ENCODE assay signal across 8 mouse cellular contexts in the genomic region with DNA sequence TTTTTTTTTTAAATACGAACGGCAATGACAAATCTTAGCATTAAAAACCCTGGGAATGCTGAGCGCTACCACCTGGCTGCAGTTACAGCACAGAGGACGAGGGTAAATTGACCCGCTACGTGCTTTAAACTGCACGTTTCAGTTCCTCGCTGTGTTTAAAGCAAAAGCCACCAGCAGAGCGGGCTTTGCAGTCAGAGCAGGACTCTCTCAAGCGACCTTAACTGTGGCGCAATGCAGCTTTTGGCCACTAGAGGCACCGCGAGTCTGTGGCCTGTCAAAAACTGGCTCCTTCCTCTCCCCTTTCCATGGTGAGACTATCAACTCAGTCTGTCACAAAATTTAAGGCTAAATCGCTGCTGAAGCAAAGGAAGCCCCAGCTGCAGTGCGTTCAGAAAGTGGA. TPM values are rescaled to one million over a fixed set of nuclear protein-coding genes. Genes with fewer than 3 reads are reported as not detected.
DNase-seq lines count a peak whose midpoint lies in the region; ATAC-seq and TF ChIP-seq lines count a peak whose summit lies in the region.

No protein-coding gene starts in this region.

- no peak for TF ChIP-seq POLR2A in spleen, adult 2 months (IDR thresholded peaks at IDR 0.05; ENCODE audit: low read depth, low read length)

- no peaks in the 10 kb centered on the region for H3K9me3 ChIP-seq in embryonic facial prominence, embryonic 12.5 days
- no peaks in the 10 kb centered on the region; the same call in 1 of the 2 replicates for H3K9me3 ChIP-seq in midbrain, embryonic 10.5 days (replicated peaks)

- peak; percentile 48; the same call in 1 of the 2 replicates for TF ChIP-seq CTCF in spleen, adult 2 months (IDR thresholded peaks at IDR 0.05; ENCODE audit: extremely low read depth, insufficient read depth, insufficient read length, insufficient replicate concordance)

- H3K27me3 ChIP-seq in embryonic facial prominence, embryonic 12.5 days: no peaks in the 10 kb centered on the region
- H3K27me3 ChIP-seq in midbrain, embryonic 10.5 days (ENCODE audit: low read depth, poor library complexity, severe bottlenecking): peaks cover 25% of the 10 kb centered on the region
- peaks cover 12% of the 10 kb centered on the region for H3K27me3 ChIP-seq in spleen, adult 2 months (ENCODE audit: control insufficient read depth, insufficient read depth, low read length)

- DNase-seq in brain, adult 2 months (ENCODE audit: low read depth, low spot score): peak; percentile 94
- peak; percentile 93 to 99 for DNase-seq in heart, adult 18-20 months
- peak; percentile 98 for DNase-seq in kidney, adult 18-20 months
- peak; percentile 94 for DNase-seq in left cerebral cortex, postnatal 4 days
- peak; percentile 92 for DNase-seq in midbrain, embryonic 10.5 days (ENCODE audit: low spot score)
- DNase-seq in spleen, adult 2 months (ENCODE audit: low read depth in 1 of 2, low spot score in 2 of 2): peak in 1 of 2 experiments; percentile 30

- peak overlapping the region; percentile 46 for H3K9ac ChIP-seq in embryonic facial prominence, embryonic 12.5 days

- peaks cover 5% of the 10 kb centered on the region; the same call in 1 of the 2 replicates for H3K36me3 ChIP-seq in embryonic facial prominence, embryonic 12.5 days
- peaks cover 7% of the 10 kb centered on the region; the same call in 1 of the 2 replicates for H3K36me3 ChIP-seq in midbrain, embryonic 10.5 days
- no peaks in the 10 kb centered on the region for H3K36me3 ChIP-seq in spleen, adult 2 months (ENCODE audit: control insufficient read depth, insufficient read depth, low read length)

- peaks cover 17% of the 10 kb centered on the region for H3K4me1 ChIP-seq in embryonic facial prominence, embryonic 12.5 days
- H3K4me1 ChIP-seq in midbrain, embryonic 10.5 days: peaks cover 50% of the 10 kb centered on the region
- no peaks in the 10 kb centered on the region for H3K4me1 ChIP-seq in spleen, adult 2 months (ENCODE audit: control insufficient read depth, insufficient read depth, insufficient read length)

- intact Hi-C loops in left cerebral cortex, postnatal 4 days (cut with DNase I): loop anchor here (5.0 kb wide), 2 partner anchors 269 to 289 kb away; no protein-coding TSS in a partner anchor

- WGBS in embryonic facial prominence, embryonic 12.5 days: under 1% methylated on average over 15 of the region's 15 CpGs
- WGBS in midbrain, embryonic 10.5 days: under 1% methylated on average over 15 of the region's 15 CpGs
- under 1% methylated on average over 15 of the region's 15 CpGs for WGBS in spleen, adult 2 months

- H3K4me3 ChIP-seq in embryonic facial prominence, embryonic 12.5 days: peak overlapping the region; percentile 99
- H3K4me3 ChIP-seq in midbrain, embryonic 10.5 days: peak overlapping the region; percentile 93
- no peak overlapping the region for H3K4me3 ChIP-seq in spleen, adult 2 months (ENCODE audit: extremely low read depth, insufficient read depth, insufficient read length)

- peak overlapping the region; percentile 56 for H3K4me2 ChIP-seq in embryonic facial prominence, embryonic 12.5 days (replicated peaks)

- peak overlapping the region; percentile 100 for H3K27ac ChIP-seq in embryonic facial prominence, embryonic 12.5 days
- peak overlapping the region; percentile 99 for H3K27ac ChIP-seq in midbrain, embryonic 10.5 days (replicated peaks)
- no peak overlapping the region for H3K27ac ChIP-seq in spleen, adult 2 months (ENCODE audit: insufficient read depth, low read length)

- ATAC-seq in embryonic facial prominence, embryonic 12.5 days (ENCODE audit: insufficient number of reproducible peaks, insufficient read depth, low FRiP score, low TSS enrichment): no peak
- ATAC-seq in activated CD4-positive, CD25-positive, alpha-beta regulatory T cell, adult 4 months: no peak

RNA-seq across cellular contexts. Expression of gene Gas1, which starts 1.3 kb away (rescaled TPM):
- polyA plus RNA-seq in embryonic facial prominence, embryonic 12.5 days (2016; fragmentation: Nextera tagmentation; extraction: Ambion mirVana): 261 and 307 TPM in 2 replicates
- total RNA-seq in heart, adult 18-20 months (2021): 10 to 100 TPM; 23.9 to 26.0 TPM
- total RNA-seq in left cerebral cortex, postnatal 4 days (2021): 10 to 100 TPM; 13.0 to 14.4 TPM
- polyA plus RNA-seq in midbrain, embryonic 10.5 days (2016; fragmentation: Nextera tagmentation; extraction: Ambion mirVana): 49.2 and 49.5 TPM in 2 replicates
- polyA plus RNA-seq in spleen, adult 2 months (2012; rRNA removed): 17.7 and 44.2 TPM in 2 replicates
- not detected for polyA plus RNA-seq in activated CD4-positive, CD25-positive, alpha-beta regulatory T cell, adult 4 months (2017; shearing (Covaris generic))

Comparison
In these comparisons a context has a peak if more than half of its experiments do, and no peak if none do; other contexts are left out.
1. RNA of gene Gas1, which starts 1.3 kb away (polyA plus RNA-seq): 261 to 307 TPM in embryonic facial prominence, embryonic 12.5 days, 49.2 to 49.5 TPM in midbrain, embryonic 10.5 days and 17.7 to 44.2 TPM in spleen, adult 2 months; not detected in activated CD4-positive, CD25-positive, alpha-beta regulatory T cell, adult 4 months; every median in the first group is over 10 times any median in the second.